Mouse (Mus musculus) liver, adult 2 months (tissue): ENCODE data around the gene Npvf. TPM values are rescaled to one million over a fixed set of nuclear protein-coding genes. Genes with fewer than 3 reads are reported as not detected.

ENCODE experiments used
- DNase-seq: peaks from one replicate; pipeline ENCODE4 v3.0.0-alpha.2; 2011; ENCODE audit warnings: low read depth, low spot score; ENCODE audit errors: extremely low read depth
- H3K27ac ChIP-seq: fragments of 200-500 bp; replicated peaks from 2 replicates; pipeline ENCODE4 v1.5.1; 2012; ENCODE audit warnings: low read depth, mild to moderate bottlenecking, control low read depth, inconsistent platforms, low read length; ENCODE audit not compliant: insufficient read depth
- H3K27me3 ChIP-seq: fragments of 200-500 bp; 2 replicates; pipeline ENCODE4 v1.6.1; 2012; ENCODE audit warnings: mild to moderate bottlenecking, moderate library complexity, low read length, inconsistent platforms; ENCODE audit not compliant: control insufficient read depth, insufficient read depth
- H3K36me3 ChIP-seq: fragments of 200-500 bp; 2 replicates; pipeline ENCODE4 v1.6.1; 2012; ENCODE audit warnings: low read length, inconsistent platforms; ENCODE audit not compliant: control insufficient read depth, insufficient read depth
- H3K4me1 ChIP-seq: fragments of 200-500 bp; 2 replicates; pipeline ENCODE4 v1.6.1; 2011; ENCODE audit warnings: low read length; ENCODE audit not compliant: control insufficient read depth, insufficient read depth
- H3K4me3 ChIP-seq: fragments of 200-500 bp; 2 replicates; pipeline ENCODE4 v1.5.1; 2011; ENCODE audit warnings: low read depth, mild to moderate bottlenecking, control low read depth, low read length, moderate library complexity; ENCODE audit not compliant: insufficient read depth
- H3K79me2 ChIP-seq: fragments of 200-500 bp; 2 replicates; pipeline ENCODE4 v1.6.1; 2012; ENCODE audit warnings: inconsistent platforms, mild to moderate bottlenecking, low read length, moderate library complexity; ENCODE audit not compliant: control insufficient read depth, insufficient read depth
- H3K9ac ChIP-seq: fragments of 200-500 bp; 2 replicates; pipeline ENCODE4 v1.6.1; 2012; ENCODE audit warnings: low read depth, mild to moderate bottlenecking, control low read depth, inconsistent platforms, low read length
- CTCF ChIP-seq: fragments of 200-500 bp; IDR thresholded peaks from 2 replicates; pipeline ENCODE4 v1.5.1; 2011; ENCODE audit warnings: low read depth, low read length, control low read depth
- POLR2A ChIP-seq: fragments of 200-500 bp; IDR thresholded peaks from 2 replicates; pipeline ENCODE4 v1.6.1; 2011; ENCODE audit warnings: low read length, control low read depth; ENCODE audit not compliant: insufficient read depth; ENCODE audit errors: extremely low read depth
- WGBS: fragments of 180-500 bp; shearing (Covaris S2); methylation state at CpG from one replicate; pipeline ENCODE4 v1.1.7; 2018; 5-methylcytosine and 5-hydroxymethylcytosine counted together
- polyA plus RNA-seq: library from polyadenylated mRNA; depleted of rRNA; stranded (reverse); fragments of >200 nt; gene quantifications from 2 replicates; pipeline ENCODE4 v1.2.3, GENCODE M21; 2012
- total RNA-seq: library from RNA; depleted of rRNA; stranded (reverse); fragments of >200 nt; gene quantifications from 2 replicates; pipeline ENCODE4 v1.2.3, GENCODE M21; 2014

The Npvf gene
- total and polyA plus RNA-seq, 2 experiments: not detected

DNA sequence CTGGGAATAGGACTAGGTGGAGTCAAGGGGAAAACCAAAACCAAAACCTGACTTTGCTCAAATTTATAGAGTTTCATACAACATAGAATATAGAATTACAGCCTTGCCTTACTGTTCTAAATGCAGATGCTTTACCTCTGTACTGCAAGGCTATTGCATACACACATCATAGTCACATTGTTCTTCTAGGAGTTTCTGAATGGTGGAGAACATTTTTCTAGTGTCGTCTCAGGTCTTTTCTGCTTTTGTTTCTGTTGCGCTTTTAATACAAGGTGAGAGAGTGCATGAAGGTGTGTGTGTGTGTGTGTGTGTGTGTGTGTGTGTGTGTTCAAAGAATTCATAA is 25.2 kb upstream of the Npvf start:
- H3K4me3 ChIP-seq: no peak overlapping the region
- H3K36me3 ChIP-seq: no peaks in the 10 kb centered on the region
- WGBS: 92% methylated on average over 2 of the region's 2 CpGs
- no peak for DNase-seq
- no peaks in the 10 kb centered on the region for H3K79me2 ChIP-seq
- H3K27me3 ChIP-seq: no peaks in the 10 kb centered on the region; the same call in 1 of the 2 replicates
- no peak overlapping the region for H3K9ac ChIP-seq
- no peaks in the 10 kb centered on the region for H3K4me1 ChIP-seq
- H3K27ac ChIP-seq: no peak overlapping the region
- no peak for TF ChIP-seq CTCF
- no peak for TF ChIP-seq POLR2A

DNA sequence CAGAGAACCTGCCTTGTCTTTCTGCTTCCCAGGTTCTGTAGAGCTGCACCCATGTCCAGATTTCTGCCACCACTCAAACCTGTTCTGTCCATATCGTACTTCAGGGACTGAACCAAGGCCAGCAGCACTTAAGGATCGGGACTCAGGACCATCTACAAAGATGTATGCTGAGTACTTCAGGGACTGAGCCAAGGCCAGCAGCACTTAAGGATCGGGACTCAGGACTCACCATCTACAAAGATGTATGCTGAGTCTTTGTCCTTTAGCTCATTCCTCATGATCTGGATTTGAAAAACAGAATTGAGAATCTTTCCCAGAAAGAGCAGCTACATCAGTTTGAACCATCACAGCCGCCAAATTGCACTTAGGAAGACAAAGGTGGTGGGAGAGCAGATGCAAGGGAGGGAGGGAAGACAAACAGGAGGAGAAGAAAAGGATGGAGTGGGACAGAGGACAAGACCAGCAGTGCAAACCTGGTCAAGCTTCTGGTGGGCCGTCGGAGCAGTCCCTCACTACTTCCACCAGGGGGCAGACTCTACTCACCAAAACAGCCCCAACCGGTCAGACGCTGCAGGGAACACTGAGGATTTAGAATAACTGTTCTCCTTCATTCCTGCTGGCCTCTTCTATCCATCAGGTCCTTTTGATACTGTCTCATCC is 24.7 kb upstream of the Npvf start:
- no peak overlapping the region for H3K27ac ChIP-seq
- WGBS: 28% methylated on average over 8 of the region's 8 CpGs
- no peak for TF ChIP-seq POLR2A
- peak; percentile 99 for TF ChIP-seq CTCF
- H3K4me3 ChIP-seq: no peak overlapping the region
- no peaks in the 10 kb centered on the region for H3K4me1 ChIP-seq
- H3K9ac ChIP-seq: no peak overlapping the region
- H3K36me3 ChIP-seq: no peaks in the 10 kb centered on the region
- H3K27me3 ChIP-seq: no peaks in the 10 kb centered on the region; the same call in 1 of the 2 replicates
- DNase-seq: peak; percentile 36
- no peaks in the 10 kb centered on the region for H3K79me2 ChIP-seq

- Histone ChIP-seq H3K27ac (no peak overlapping the region), H3K27me3 (peaks cover 5% of the 10 kb centered on the region; the same call in 1 of the 2 replicates), H3K4me1 (no peaks in the 10 kb centered on the region), H3K4me3 (no peak overlapping the region), H3K79me2 (no peaks in the 10 kb centered on the region), H3K36me3 (no peaks in the 10 kb centered on the region), H3K9ac (no peak overlapping the region)
- no peak for TF ChIP-seq CTCF
- no peak for TF ChIP-seq POLR2A
- WGBS: 87% methylated on average over 3 of the region's 3 CpGs
- DNase-seq: no peak
Measured at GRCm38 (mm10) chr6:50671191-50671590, 17.0 kb upstream of the Npvf start.

- TF ChIP-seq CTCF (no peak), POLR2A (no peak)
- H3K27me3 ChIP-seq: peaks cover 5% of the 10 kb centered on the region; the same call in 1 of the 2 replicates
- no peaks in the 10 kb centered on the region for H3K79me2 ChIP-seq
- H3K4me1 ChIP-seq: no peaks in the 10 kb centered on the region
- H3K27ac ChIP-seq: no peak overlapping the region
- no peak overlapping the region for H3K4me3 ChIP-seq
- H3K9ac ChIP-seq: no peak overlapping the region
- no peaks in the 10 kb centered on the region for H3K36me3 ChIP-seq
- WGBS: 47% methylated on average over 5 of the region's 5 CpGs
- peak; percentile 4 for DNase-seq
Measured at GRCm38 (mm10) chr6:50666937-50667336, 12.7 kb upstream of the Npvf start.

GRCm38 (mm10) chr6:50665020-50665419 is 10.8 kb upstream of the Npvf start:
- 46% methylated on average over 3 of the region's 3 CpGs for WGBS
- no peaks in the 10 kb centered on the region for H3K79me2 ChIP-seq
- no peak overlapping the region for H3K27ac ChIP-seq
- H3K36me3 ChIP-seq: no peaks in the 10 kb centered on the region
- TF ChIP-seq CTCF: no peak
- no peak for TF ChIP-seq POLR2A
- peak; percentile 1 for DNase-seq
- no peak overlapping the region for H3K4me3 ChIP-seq
- H3K4me1 ChIP-seq: no peaks in the 10 kb centered on the region
- peaks cover 5% of the 10 kb centered on the region; the same call in 1 of the 2 replicates for H3K27me3 ChIP-seq
- H3K9ac ChIP-seq: no peak overlapping the region

- H3K79me2 ChIP-seq: no peaks in the 10 kb centered on the region
- DNase-seq: no peak
- TF ChIP-seq POLR2A (no peak), CTCF (no peak)
- H3K4me1 ChIP-seq: no peaks in the 10 kb centered on the region
- no peak overlapping the region for H3K27ac ChIP-seq
- H3K27me3 ChIP-seq: no peaks in the 10 kb centered on the region
- no peak overlapping the region for H3K9ac ChIP-seq
- H3K4me3 ChIP-seq: no peak overlapping the region
- 79% methylated on average over 3 of the region's 3 CpGs for WGBS
- no peaks in the 10 kb centered on the region for H3K36me3 ChIP-seq
Measured at GRCm38 (mm10) chr6:50664193-50664592, 10.0 kb upstream of the Npvf start.
